In genomic region chr11:116586801-116587631, GRCm38 (mm10) we compare ENCODE assay signal across 8 mouse cellular contexts. TPM values are rescaled to one million over a fixed set of nuclear protein-coding genes. Genes with fewer than 3 reads are reported as not detected.
DNase-seq lines count a peak whose midpoint lies in the region; ATAC-seq lines count a peak whose summit lies in the region.

No protein-coding gene starts in this region.

- no peak overlapping the region for H3K4me3 ChIP-seq in intestine, embryonic 14.5 days (ENCODE audit: low read depth, low read length)

- intact Hi-C loops in left cerebral cortex, postnatal 25 days (cut with DNase I) = loop anchor here (2.0 kb wide), 1 partner anchor 42 kb away; no protein-coding TSS in a partner anchor

- peak; percentile 68 for DNase-seq in gastrocnemius, adult 18-20 months (ENCODE audit: low spot score)
- no peak for DNase-seq in gastrocnemius, postnatal 25 days
- peak; percentile 55 to 62 for DNase-seq in gastrocnemius, postnatal 4 days (ENCODE audit: low spot score in 2 of 2)
- peak; percentile 89 for DNase-seq in intestine, embryonic 14.5 days (ENCODE audit: low spot score)
- peak; percentile 54 to 57 for DNase-seq in left cerebral cortex, postnatal 25 days (ENCODE audit: low spot score in 2 of 2)
- DNase-seq in right cerebral cortex, postnatal 4 days = peak; percentile 69

- no peak overlapping the region for H3K27ac ChIP-seq in intestine, embryonic 14.5 days (ENCODE audit: low read depth)

- ATAC-seq in common myeloid progenitor, adult 5-6 weeks (replicated peaks; ENCODE audit: low read depth, poor library complexity, severe bottlenecking) = peak; percentile 96
- peak; percentile 80; the same call in 1 of the 2 replicates for ATAC-seq in intestine, embryonic 14.5 days (replicated peaks; ENCODE audit: low FRiP score, low TSS enrichment, low read depth)
- ATAC-seq in megakaryocyte-erythroid progenitor cell, adult 5-6 weeks (replicated peaks; ENCODE audit: low FRiP score, low TSS enrichment, poor library complexity, severe bottlenecking) = peak; percentile 79

- H3K27me3 ChIP-seq in intestine, embryonic 14.5 days (replicated peaks; ENCODE audit: control insufficient read depth, insufficient read depth, low read length) = 0 out of 2 replicates have a peak, but pooled peaks cover 11% of the 10 kb centered on the region

- H3K9ac ChIP-seq in intestine, embryonic 14.5 days (ENCODE audit: low read length) = no peak overlapping the region

- H3K36me3 ChIP-seq in intestine, embryonic 14.5 days (ENCODE audit: control insufficient read depth, insufficient read depth, low read length) = no peaks in the 10 kb centered on the region

- H3K9me3 ChIP-seq in intestine, embryonic 14.5 days (ENCODE audit: control insufficient read depth, low read length) = no peaks in the 10 kb centered on the region

- H3K4me1 ChIP-seq in intestine, embryonic 14.5 days (replicated peaks; ENCODE audit: control insufficient read depth, insufficient read depth, low read length) = no peaks in the 10 kb centered on the region

- peak overlapping the region; percentile 20; the same call in 1 of the 2 replicates for H3K4me2 ChIP-seq in intestine, embryonic 14.5 days (ENCODE audit: low read length)

- 23% methylated on average over 23 of the region's 23 CpGs for WGBS in intestine, embryonic 14.5 days

RNA-seq across cellular contexts. Expression of gene Aanat, which starts 0.8 kb away (rescaled TPM):
- not detected for total RNA-seq in gastrocnemius, adult 18-20 months (2021)
- total RNA-seq in gastrocnemius, postnatal 25 days (2021) = not detected
- total RNA-seq in common myeloid progenitor, adult 5-6 weeks (2017) = not detected in 2 replicates
- not detected for total RNA-seq in gastrocnemius, postnatal 4 days (2021)
- polyA plus RNA-seq in intestine, embryonic 14.5 days (2014; fragmentation: Nextera tagmentation; extraction: Ambion mirVana) = not detected in 2 replicates
- total RNA-seq in left cerebral cortex, postnatal 25 days (2021) = 1 to 10 TPM in 1 of 2 experiments, under 1 TPM in 1; 0.64 to 1.5 TPM
- total RNA-seq in megakaryocyte-erythroid progenitor cell, adult 5-6 weeks (2014; fragmentation: Nextera tagmentation) = not detected in 2 replicates
- total RNA-seq in megakaryocyte-erythroid progenitor cell, adult 5-6 weeks (2017) = not detected in 2 replicates

RNA-seq across cellular contexts. Expression of gene Ube2o, which starts 5.8 kb away (rescaled TPM):
- 10 to 100 TPM; 22.9 to 25.2 TPM for total RNA-seq in gastrocnemius, adult 18-20 months (2021)
- total RNA-seq in gastrocnemius, postnatal 25 days (2021) = 10 to 100 TPM; 17.9 to 20.4 TPM
- total RNA-seq in common myeloid progenitor, adult 5-6 weeks (2017) = 7.6 and 8.5 TPM in 2 replicates
- 10 to 100 TPM; 25.2 to 25.6 TPM for total RNA-seq in gastrocnemius, postnatal 4 days (2021)
- polyA plus RNA-seq in intestine, embryonic 14.5 days (2014; fragmentation: Nextera tagmentation; extraction: Ambion mirVana) = 9.7 and 9.8 TPM in 2 replicates
- total RNA-seq in left cerebral cortex, postnatal 25 days (2021) = 100 to 1,000 TPM; 117 to 119 TPM
- total RNA-seq in megakaryocyte-erythroid progenitor cell, adult 5-6 weeks (2014; fragmentation: Nextera tagmentation) = 9.2 and 28.8 TPM in 2 replicates
- total RNA-seq in megakaryocyte-erythroid progenitor cell, adult 5-6 weeks (2017) = 4.6 and 22.6 TPM in 2 replicates

RNA-seq across cellular contexts. Expression of gene Rhbdf2, which starts 39.8 kb away (rescaled TPM):
- 10 to 100 TPM; 11.2 to 11.9 TPM for total RNA-seq in gastrocnemius, adult 18-20 months (2021)
- 1 to 10 TPM; 6.3 to 7.5 TPM for total RNA-seq in gastrocnemius, postnatal 25 days (2021)
- total RNA-seq in common myeloid progenitor, adult 5-6 weeks (2017) = 2.1 and 2.4 TPM in 2 replicates
- total RNA-seq in gastrocnemius, postnatal 4 days (2021) = 1 to 10 TPM; 7.4 to 9.1 TPM
- polyA plus RNA-seq in intestine, embryonic 14.5 days (2014; fragmentation: Nextera tagmentation; extraction: Ambion mirVana) = 5.7 and 5.9 TPM in 2 replicates
- 1 to 10 TPM; 1.3 to 1.4 TPM for total RNA-seq in left cerebral cortex, postnatal 25 days (2021)
- 4.1 and 6.1 TPM in 2 replicates for total RNA-seq in megakaryocyte-erythroid progenitor cell, adult 5-6 weeks (2014; fragmentation: Nextera tagmentation)
- 1.3 and 3.3 TPM in 2 replicates for total RNA-seq in megakaryocyte-erythroid progenitor cell, adult 5-6 weeks (2017)

RNA-seq across cellular contexts. Expression of gene Sphk1, which starts 56.3 kb away (rescaled TPM):
- under 1 TPM; 0.80 to 0.88 TPM for total RNA-seq in gastrocnemius, adult 18-20 months (2021)
- total RNA-seq in gastrocnemius, postnatal 25 days (2021) = 1 to 10 TPM in 1 of 2 experiments, under 1 TPM in 1; 0.94 to 2.0 TPM
- total RNA-seq in common myeloid progenitor, adult 5-6 weeks (2017) = 55.3 and 61.0 TPM in 2 replicates
- 1 to 10 TPM; 4.0 TPM for total RNA-seq in gastrocnemius, postnatal 4 days (2021)
- 2.1 and 4.5 TPM in 2 replicates for polyA plus RNA-seq in intestine, embryonic 14.5 days (2014; fragmentation: Nextera tagmentation; extraction: Ambion mirVana)
- 1 to 10 TPM; 4.9 to 5.5 TPM for total RNA-seq in left cerebral cortex, postnatal 25 days (2021)
- 188 and 259 TPM in 2 replicates for total RNA-seq in megakaryocyte-erythroid progenitor cell, adult 5-6 weeks (2014; fragmentation: Nextera tagmentation)
- 119 and 168 TPM in 2 replicates for total RNA-seq in megakaryocyte-erythroid progenitor cell, adult 5-6 weeks (2017)
